Mouse (Mus musculus) G1E (cell line): Measurements from ENCODE around the gene Gm5447.

ENCODE experiments used
- CTCF ChIP-seq: IDR thresholded peaks from 2 replicates; pipeline ENCODE4 v1.5.1; 2012; ENCODE audit warnings: low read depth, low read length, inconsistent platforms, mixed read lengths
- GATA1 ChIP-seq: IDR thresholded peaks from 2 replicates; pipeline ENCODE4 v1.6.1; 2012; ENCODE audit warnings: borderline replicate concordance, low read length, inconsistent platforms, mixed read lengths
- POLR2AphosphoS5 ChIP-seq: IDR thresholded peaks from 2 replicates; pipeline ENCODE4 v1.6.1; 2012; ENCODE audit warnings: low read depth, low read length, inconsistent platforms; ENCODE audit not compliant: insufficient replicate concordance
- TAL1 ChIP-seq: conservative IDR thresholded peaks from 2 replicates; pipeline ENCODE4 v1.6.1; 2012; ENCODE audit warnings: low read depth, low read length, inconsistent platforms, mixed read lengths

DNA sequence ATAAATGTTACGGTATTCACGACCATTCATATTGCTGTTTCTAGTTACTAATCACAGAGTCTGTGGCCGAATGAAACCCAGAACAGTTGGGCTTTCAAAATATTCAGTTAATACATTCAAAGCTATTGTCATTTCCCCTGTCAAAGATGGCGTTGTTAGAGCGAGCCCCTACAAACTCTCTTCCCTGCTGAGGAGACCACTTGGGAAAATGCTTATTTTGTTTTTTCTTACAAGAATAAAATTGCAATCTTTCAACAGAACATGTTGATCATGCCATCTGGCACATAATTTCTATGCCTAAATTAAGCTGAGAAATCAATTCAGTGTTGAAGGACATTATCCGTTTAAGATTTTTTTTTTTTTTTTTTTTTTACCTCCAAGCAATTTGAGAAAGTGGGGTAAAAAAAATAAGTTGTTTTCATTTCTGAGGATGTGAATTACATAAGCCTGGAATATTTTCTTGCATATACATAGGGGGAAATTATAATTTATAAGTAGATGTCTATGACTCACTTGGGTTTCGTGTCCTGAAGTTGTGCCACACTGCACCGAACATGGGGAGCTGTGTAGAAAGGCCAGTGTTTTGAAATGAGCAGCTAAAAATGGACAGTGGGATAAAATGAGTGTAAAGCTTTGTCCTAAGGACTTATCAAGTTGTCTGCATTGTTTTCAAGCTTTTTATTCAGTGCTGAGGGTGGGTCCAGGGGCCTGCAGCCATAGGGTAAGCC, 23.7 kb downstream of the Gm5447 start:
- no peak for TF ChIP-seq GATA1
- no peak for TF ChIP-seq CTCF
- no peak for TF ChIP-seq POLR2AphosphoS5
- TF ChIP-seq TAL1: no peak
